Mouse (Mus musculus): ENCODE results near the gene Rps6ka6. TPM values are rescaled to one million over a fixed set of nuclear protein-coding genes. Genes with fewer than 3 reads are reported as not detected.

Gene Rps6ka6
- polyA plus RNA-seq, 1 experiment from 2014 or later: 21.9 TPM

- Histone ChIP-seq H3K4me2 (replicated peaks; ENCODE audit: low read depth, low read length) (no peak overlapping the region), H3K36me3 (ENCODE audit: insufficient read depth, low read length) (no peaks in the 10 kb centered on the region), H3K4me1 (ENCODE audit: insufficient read depth, low read length) (no peaks in the 10 kb centered on the region), H3K27me3 (ENCODE audit: insufficient read depth, low read length) (no peaks in the 10 kb centered on the region), H3K27ac (ENCODE audit: low read length) (no peak overlapping the region), H3K9me3 (ENCODE audit: low read length) (no peaks in the 10 kb centered on the region), H3K4me3 (ENCODE audit: low read length) (no peak overlapping the region), H3K9ac (replicated peaks; ENCODE audit: low read length) (no peak overlapping the region)
- WGBS: 87% methylated on average over 2 of the region's 2 CpGs
- ATAC-seq (ENCODE audit: low FRiP score, low TSS enrichment): no peak
Observed at GRCm38 (mm10) chrX:111404816-111405215, 132.9 kb downstream of the Rps6ka6 start.

- no peak overlapping the region for H3K9ac ChIP-seq (replicated peaks; ENCODE audit: low read length)
- H3K36me3 ChIP-seq (ENCODE audit: insufficient read depth, low read length): no peaks in the 10 kb centered on the region
- H3K4me3 ChIP-seq (ENCODE audit: low read length): no peak overlapping the region
- no peak for ATAC-seq (ENCODE audit: low FRiP score, low TSS enrichment)
- no peaks in the 10 kb centered on the region for H3K9me3 ChIP-seq (ENCODE audit: low read length)
- 78% methylated on average over 5 of the region's 5 CpGs for WGBS
- H3K27ac ChIP-seq (ENCODE audit: low read length): no peak overlapping the region
- H3K4me2 ChIP-seq (replicated peaks; ENCODE audit: low read depth, low read length): no peak overlapping the region
- no peaks in the 10 kb centered on the region for H3K27me3 ChIP-seq (ENCODE audit: insufficient read depth, low read length)
- H3K4me1 ChIP-seq (ENCODE audit: insufficient read depth, low read length): no peaks in the 10 kb centered on the region
Observed at GRCm38 (mm10) chrX:111377020-111377419, 160.7 kb downstream of the Rps6ka6 start.

- WGBS: 17% methylated on average over 1 of the region's 1 CpGs
- Histone ChIP-seq H3K4me1 (ENCODE audit: insufficient read depth, low read length) (no peaks in the 10 kb centered on the region), H3K4me2 (replicated peaks; ENCODE audit: low read depth, low read length) (no peak overlapping the region), H3K9ac (replicated peaks; ENCODE audit: low read length) (no peak overlapping the region), H3K27me3 (ENCODE audit: insufficient read depth, low read length) (no peaks in the 10 kb centered on the region), H3K4me3 (ENCODE audit: low read length) (no peak overlapping the region), H3K27ac (ENCODE audit: low read length) (no peak overlapping the region), H3K9me3 (ENCODE audit: low read length) (no peaks in the 10 kb centered on the region), H3K36me3 (ENCODE audit: insufficient read depth, low read length) (no peaks in the 10 kb centered on the region)
- ATAC-seq (ENCODE audit: low FRiP score, low TSS enrichment): no peak
Observed at GRCm38 (mm10) chrX:111374177-111374576, 163.6 kb downstream of the Rps6ka6 start.

Other genes with a start within 250 kb of the Rps6ka6 start
- 0.71 and 0.84 TPM in 2 replicates for gene Hdx, start 159.1 kb upstream of the Rps6ka6 start, polyA plus RNA-seq (2015; fragmentation: Nextera tagmentation; extraction: Ambion mirVana)